Comparison of ENCODE assay signal across 20 mouse cellular contexts in the genomic region with DNA sequence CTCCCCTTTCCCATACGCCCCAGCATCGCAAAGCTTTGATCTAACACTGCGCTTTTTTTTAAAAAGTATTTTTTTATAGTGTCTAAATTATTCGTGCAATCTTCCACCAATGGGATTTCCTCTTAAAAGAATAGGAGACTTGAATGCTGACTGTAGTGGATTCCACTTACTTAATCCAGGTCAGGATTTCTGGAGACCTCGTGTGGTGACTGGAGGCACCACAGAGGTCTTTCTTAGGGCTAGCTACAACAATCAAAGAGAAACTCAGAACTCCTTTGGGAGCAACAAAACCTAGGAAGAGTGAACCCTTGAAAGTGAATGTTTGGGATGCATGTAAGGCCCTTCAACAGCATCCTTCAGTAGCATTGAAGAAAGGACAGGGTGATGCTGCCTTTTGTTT. TPM values are rescaled to one million over a fixed set of nuclear protein-coding genes. Genes with fewer than 3 reads are reported as not detected.
A peak's percentile ranks its signal among the peaks of the same experiment; 100 is the strongest.
DNase-seq lines count a peak whose midpoint lies in the region; ATAC-seq and TF ChIP-seq lines count a peak whose summit lies in the region.
"Had no signal": no experiment of that assay in that cellular context is flagged by ENCODE, and none has a peak within 500 bp of the region (broad histone marks: within the 10 kb centered on the region; RNA-seq: fewer than 3 reads in every experiment).

No protein-coding gene starts in this region.

- intact Hi-C loops in heart, postnatal 25 days (cut with DNase I): no loop called here

- peak; percentile 25; the same call in 1 of the 2 replicates for TF ChIP-seq CTCF in heart, postnatal 0 days (IDR thresholded peaks at IDR 0.05; ENCODE audit: low read depth)
- peak; percentile 47 for TF ChIP-seq CTCF in lung, embryonic 14.5 days (IDR thresholded peaks at IDR 0.05; ENCODE audit: low read depth)
- no peak for TF ChIP-seq CTCF in embryonic fibroblast, embryonic 13.5 days (IDR thresholded peaks at IDR 0.05; ENCODE audit: borderline replicate concordance, insufficient read depth, low read length)
- no peak for TF ChIP-seq CTCF in cerebellum, adult 2 months (IDR thresholded peaks at IDR 0.05; ENCODE audit: borderline replicate concordance, insufficient read depth, low read depth, low read length)

- DNase-seq in heart, postnatal 0 days (ENCODE audit: low spot score): no peak
- no peak for DNase-seq in heart, postnatal 25 days (ENCODE audit: low spot score)
- peak; percentile 63 for DNase-seq in lung, embryonic 14.5 days
- DNase-seq in lung, postnatal 36 days: no peak
- DNase-seq in ES-CJ7 (ENCODE audit: low read depth, low spot score): peak; percentile 27
- no peak for DNase-seq in right cerebral cortex, postnatal 14 days
- no peak for DNase-seq in cerebellum, adult 2 months
- DNase-seq: adrenal gland, postnatal 10 days; cerebellum, adult 9-11 months; right cerebral cortex, postnatal 25 days had no signal

- H3K36me3 ChIP-seq in heart, postnatal 0 days (replicated peaks; ENCODE audit: control insufficient read depth, insufficient read depth, low read length): no peaks in the 10 kb centered on the region
- H3K36me3 ChIP-seq in lung, embryonic 14.5 days (ENCODE audit: insufficient read depth): no peaks in the 10 kb centered on the region
- H3K36me3 ChIP-seq: embryonic facial prominence, embryonic 12.5 days; G1E; heart, embryonic 13.5 days; hindbrain, embryonic 12.5 days; intestine, embryonic 15.5 days; limb, embryonic 12.5 days; liver, embryonic 15.5 days had no signal

- 28% methylated on average over 5 of the region's 5 CpGs for WGBS in heart, postnatal 0 days
- WGBS in lung, embryonic 14.5 days: 27% methylated on average over 5 of the region's 5 CpGs
- WGBS in cerebellum, adult 2 months: 38% methylated on average over 5 of the region's 5 CpGs

- H3K9ac ChIP-seq in heart, postnatal 0 days (replicated peaks; ENCODE audit: low read depth, low read length): no peak overlapping the region
- no peak overlapping the region for H3K9ac ChIP-seq in lung, embryonic 14.5 days
- H3K9ac ChIP-seq: embryonic facial prominence, embryonic 12.5 days; heart, embryonic 13.5 days; hindbrain, embryonic 12.5 days; intestine, embryonic 15.5 days; limb, embryonic 12.5 days; liver, embryonic 15.5 days had no signal

- no peak overlapping the region for H3K4me2 ChIP-seq in heart, postnatal 0 days (ENCODE audit: low read depth, low read length)
- no peak overlapping the region for H3K4me2 ChIP-seq in lung, embryonic 14.5 days
- H3K4me2 ChIP-seq: embryonic facial prominence, embryonic 12.5 days; heart, embryonic 13.5 days; hindbrain, embryonic 12.5 days; intestine, embryonic 15.5 days; limb, embryonic 12.5 days; liver, embryonic 15.5 days had no signal

- H3K9me3 ChIP-seq in heart, postnatal 0 days (replicated peaks; ENCODE audit: control insufficient read depth, low read length): no peaks in the 10 kb centered on the region
- no peaks in the 10 kb centered on the region for H3K9me3 ChIP-seq in lung, embryonic 14.5 days (ENCODE audit: low read depth, low read length)
- H3K9me3 ChIP-seq: embryonic facial prominence, embryonic 12.5 days; G1E; heart, embryonic 13.5 days; hindbrain, embryonic 12.5 days; intestine, embryonic 15.5 days; limb, embryonic 12.5 days; liver, embryonic 15.5 days had no signal

- H3K27me3 ChIP-seq in heart, postnatal 0 days (ENCODE audit: control insufficient read depth, insufficient read depth, low read length): peaks cover 17% of the 10 kb centered on the region
- H3K27me3 ChIP-seq in lung, embryonic 14.5 days (ENCODE audit: insufficient read depth, low read length): 0 out of 2 replicates have a peak, but pooled peaks cover 3% of the 10 kb centered on the region
- H3K27me3 ChIP-seq in cerebellum, adult 2 months (ENCODE audit: control insufficient read depth, insufficient read depth, low read length): no peaks in the 10 kb centered on the region; the same call in 1 of the 2 replicates

- TF ChIP-seq EP300 in heart, postnatal 0 days (IDR thresholded peaks at IDR 0.05; ENCODE audit: low read depth): no peak

- 0 out of 2 replicates have a peak, but pooled peaks cover 14% of the 10 kb centered on the region for H3K4me1 ChIP-seq in heart, postnatal 0 days (ENCODE audit: control insufficient read depth, insufficient read depth)
- 0 out of 2 replicates have a peak, but pooled peaks cover 4% of the 10 kb centered on the region for H3K4me1 ChIP-seq in lung, embryonic 14.5 days (ENCODE audit: insufficient read depth)
- no peaks in the 10 kb centered on the region; the same call in none of the 2 replicates for H3K4me1 ChIP-seq in embryonic fibroblast, embryonic 13.5 days (ENCODE audit: control insufficient read depth, insufficient read depth, low read length)
- 0 out of 2 replicates have a peak, but pooled peaks cover 4% of the 10 kb centered on the region for H3K4me1 ChIP-seq in cerebellum, adult 2 months (ENCODE audit: control insufficient read depth, insufficient read depth, low read length)

- TF ChIP-seq POLR2A in embryonic fibroblast, embryonic 13.5 days (IDR thresholded peaks at IDR 0.05; ENCODE audit: low read depth, low read length): no peak
- TF ChIP-seq POLR2A in cerebellum, adult 2 months (IDR thresholded peaks at IDR 0.05; ENCODE audit: borderline replicate concordance, insufficient read depth, low read length): no peak

- H3K4me3 ChIP-seq in heart, postnatal 0 days (ENCODE audit: low read depth, low read length): no peak overlapping the region
- no peak overlapping the region for H3K4me3 ChIP-seq in lung, embryonic 14.5 days (ENCODE audit: low read depth, low read length)
- no peak overlapping the region for H3K4me3 ChIP-seq in embryonic fibroblast, embryonic 13.5 days (ENCODE audit: insufficient read depth, low read length)
- no peak overlapping the region for H3K4me3 ChIP-seq in cerebellum, adult 2 months (replicated peaks; ENCODE audit: insufficient read depth, low read depth, low read length)
- H3K4me3 ChIP-seq: embryonic facial prominence, embryonic 12.5 days; heart, embryonic 13.5 days; hindbrain, embryonic 12.5 days; intestine, embryonic 15.5 days; limb, embryonic 12.5 days; liver, embryonic 15.5 days; myocyte had no signal

- no peak overlapping the region for H3K27ac ChIP-seq in heart, postnatal 0 days (ENCODE audit: low read depth)
- H3K27ac ChIP-seq in lung, embryonic 14.5 days (ENCODE audit: low read depth): no peak overlapping the region
- 0 out of 2 replicates have a peak overlapping the region, but pooled peaks have one; percentile 28 for H3K27ac ChIP-seq in embryonic fibroblast, embryonic 13.5 days (ENCODE audit: insufficient read depth, low read length)
- no peak overlapping the region for H3K27ac ChIP-seq in cerebellum, adult 2 months (ENCODE audit: insufficient read depth, low read length)
- H3K27ac ChIP-seq: embryonic facial prominence, embryonic 12.5 days; heart, embryonic 13.5 days; hindbrain, embryonic 12.5 days; intestine, embryonic 15.5 days; limb, embryonic 12.5 days; liver, embryonic 15.5 days had no signal

- ATAC-seq in heart, postnatal 0 days (ENCODE audit: insufficient read depth, low read depth): no peak
- ATAC-seq in lung, embryonic 14.5 days (ENCODE audit: insufficient read depth): no peak
- ATAC-seq: intestine, embryonic 15.5 days had no signal

RNA-seq across cellular contexts. Expression of gene Slit2, which starts 2.5 kb away (rescaled TPM):
- total RNA-seq in heart, postnatal 0 days (2014; rRNA removed; ENCODE audit: low replicate concordance): 16.7 and 17.6 TPM in 2 replicates
- 3.7 and 4.9 TPM in 2 replicates for polyA plus RNA-seq in heart, postnatal 0 days (2015; fragmentation: Nextera tagmentation; extraction: Ambion mirVana)
- total RNA-seq in heart, postnatal 25 days (2021): 1 to 10 TPM; 4.3 to 4.7 TPM
- polyA plus RNA-seq in lung, embryonic 14.5 days (2014; fragmentation: Nextera tagmentation; extraction: Ambion mirVana): 44.8 and 49.3 TPM in 2 replicates
- polyA plus RNA-seq in embryonic fibroblast, embryonic 13.5 days (2011; ENCODE audit: insufficient read length, low read depth, missing spikeins): 258 and 328 TPM in 2 replicates
- 5.9 and 6.0 TPM in 2 replicates for polyA plus RNA-seq in cerebellum, adult 2 months (2012; rRNA removed)
- total RNA-seq: megakaryocyte progenitor cell, adult 5-6 weeks had no signal
- polyA plus RNA-seq: G1E had no signal

Comparison
In these comparisons a context has a peak if more than half of its experiments do, and no peak if none do; other contexts are left out.
1. DNase-seq: peak in lung, embryonic 14.5 days (single experiment) and ES-CJ7 (single experiment); none in heart, postnatal 0 days (single experiment), heart, postnatal 25 days (single experiment), lung, postnatal 36 days (single experiment), right cerebral cortex, postnatal 14 days (single experiment) and cerebellum, adult 2 months (0 of 2).
2. CTCF ChIP-seq: peak in heart, postnatal 0 days (single experiment) and lung, embryonic 14.5 days (single experiment); none in embryonic fibroblast, embryonic 13.5 days (single experiment) and cerebellum, adult 2 months (single experiment).